Mouse (Mus musculus): ENCODE data around the gene Susd1.

- TF ChIP-seq ETS1 (IDR thresholded peaks at IDR 0.05; ENCODE audit: low read depth, low read length) (no peak), CTCF (IDR thresholded peaks at IDR 0.05 in 2 of 3, conservative IDR thresholded peaks at IDR 0.05 in 1 of 3; ENCODE audit: control insufficient read depth in 1 of 3, insufficient read depth in 1 of 3, low read depth in 2 of 3, low read length in 3 of 3, poor library complexity in 1 of 3, severe bottlenecking in 1 of 3) (no peak), MAX (IDR thresholded peaks at IDR 0.05; ENCODE audit: low read length) (no peak), MAZ (IDR thresholded peaks at IDR 0.05; ENCODE audit: low read depth, low read length) (no peak), ZNF384 (IDR thresholded peaks at IDR 0.05; ENCODE audit: low read depth, low read length) (no peak)
Observed at GRCm38 (mm10) chr4:59298719-59299496, 139.5 kb downstream of the Susd1 start.

Data from MEL (cell line).